Mouse (Mus musculus): ENCODE results near the gene Cacnb1. TPM values are rescaled to one million over a fixed set of nuclear protein-coding genes. Genes with fewer than 3 reads are reported as not detected.
A peak's percentile ranks its signal among the peaks of the same experiment; 100 is the strongest.

Cacnb1 gene
- 51.6 and 57.4 TPM in 2 replicates for polyA plus RNA-seq (2015; fragmentation: Nextera tagmentation; extraction: Ambion mirVana)

DNA sequence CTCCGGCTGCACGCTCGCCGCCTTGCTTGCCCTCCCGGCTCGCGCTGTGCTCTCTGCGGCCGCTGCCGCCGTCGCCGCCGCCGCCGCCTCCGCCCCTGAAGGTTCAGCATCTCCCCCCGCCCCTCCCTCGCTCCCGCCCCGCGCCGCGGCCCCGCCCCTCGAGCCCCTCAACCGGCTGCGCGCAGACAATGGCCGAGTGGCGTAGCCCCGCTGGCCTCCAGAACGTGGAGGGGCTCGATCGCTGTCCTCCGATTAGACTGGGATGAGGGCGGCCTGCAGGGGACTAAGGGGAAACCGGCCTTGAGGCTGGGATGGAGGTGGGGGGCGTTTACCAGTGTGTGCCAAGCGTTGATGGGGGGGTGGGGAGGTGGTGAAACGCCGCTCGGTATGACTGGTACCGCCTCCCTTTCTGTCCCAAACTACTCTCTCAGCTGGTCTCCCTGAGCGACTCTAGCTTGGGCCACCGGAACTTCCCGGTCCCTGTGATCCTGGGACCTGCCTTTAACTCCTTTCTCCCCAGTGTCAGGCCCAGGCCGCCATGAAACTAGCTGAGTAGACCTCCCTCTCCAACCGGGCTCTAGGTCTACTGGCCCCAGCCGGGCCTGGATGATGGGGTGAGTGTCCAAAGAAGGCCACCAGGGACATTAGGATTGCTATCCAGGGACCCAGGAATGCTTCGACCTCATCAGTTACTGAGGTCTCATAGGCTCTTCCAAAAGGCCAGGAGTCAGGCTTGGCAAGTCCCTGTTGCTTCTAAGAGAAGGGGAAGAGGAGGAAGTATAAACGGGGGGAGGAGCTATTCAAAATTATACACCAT, at the start of gene Cacnb1:
TSS of gene Cacnb1 (minus strand) at position 480 of the 817 bp plus-strand sequence.
- H3K36me3 ChIP-seq, result peaks cover 13% of the 10 kb centered on the region
- peak within 1 kb of the TSS; percentile 98 for H3K9ac ChIP-seq
- WGBS, result under 1% methylated on average over 39 of the region's 52 CpGs
- H3K4me2 ChIP-seq, result peak within 1 kb of the TSS; percentile 85
- peak within 1 kb of the TSS; percentile 94 for H3K4me3 ChIP-seq
- peak within 1 kb of the TSS; percentile 98 for H3K27ac ChIP-seq
- ATAC-seq (ENCODE audit: low FRiP score), result peak; percentile 58
- H3K9me3 ChIP-seq, result no peaks in the 10 kb centered on the region
- H3K4me1 ChIP-seq (replicated peaks), result peaks cover 61% of the 10 kb centered on the region
- H3K27me3 ChIP-seq, result no peaks in the 10 kb centered on the region

DNA sequence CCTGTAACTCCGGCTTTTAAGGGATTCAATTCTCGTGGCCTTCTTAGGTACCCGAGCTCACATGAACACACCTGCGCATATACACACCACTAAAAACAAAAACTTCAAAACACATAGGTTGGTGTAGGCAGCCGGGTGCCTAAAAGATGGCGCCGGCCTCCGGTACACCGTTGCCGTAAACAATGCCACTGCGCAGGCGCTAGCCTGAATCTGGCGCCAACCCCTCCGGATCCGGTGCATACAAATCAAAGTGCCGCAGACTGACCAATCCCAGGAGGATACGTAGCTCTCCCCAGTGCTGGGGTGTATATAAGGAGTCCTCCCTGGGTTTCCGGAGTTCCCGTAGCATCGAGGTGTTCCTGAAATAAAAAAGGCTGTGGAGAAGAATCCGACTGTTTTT, 44.4 kb upstream of the Cacnb1 start:
- Histone ChIP-seq H3K4me2 (no peak overlapping the region), H3K27ac (no peak overlapping the region), H3K9ac (no peak overlapping the region), H3K9me3 (0 out of 2 replicates have a peak, but pooled peaks cover 7% of the 10 kb centered on the region), H3K4me1 (replicated peaks) (no peaks in the 10 kb centered on the region), H3K4me3 (no peak overlapping the region), H3K27me3 (no peaks in the 10 kb centered on the region), H3K36me3 (no peaks in the 10 kb centered on the region)
- no peak for ATAC-seq (ENCODE audit: low FRiP score)
- WGBS, result 94% methylated on average over 21 of the region's 21 CpGs

DNA sequence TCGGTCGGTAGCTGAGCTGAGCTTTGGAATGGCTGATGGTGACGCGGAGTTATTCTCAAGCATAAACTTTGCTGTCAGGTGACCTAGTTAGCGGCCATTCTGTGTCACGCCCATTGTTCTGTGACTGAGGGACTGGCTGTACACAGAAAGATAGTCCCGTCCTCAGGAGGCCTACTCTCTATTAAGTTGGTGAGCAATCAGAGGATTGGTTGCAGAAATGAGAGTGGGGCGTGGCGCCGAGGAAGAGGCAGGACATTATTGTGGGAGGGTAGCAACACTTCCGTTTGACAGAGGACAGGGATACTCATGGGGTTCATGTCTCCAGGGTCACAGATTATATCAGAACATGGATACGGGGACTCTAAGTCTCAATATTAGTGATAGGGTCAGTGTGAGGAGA, 43.4 kb upstream of the Cacnb1 start:
- no peaks in the 10 kb centered on the region for H3K36me3 ChIP-seq
- H3K27me3 ChIP-seq, result no peaks in the 10 kb centered on the region
- no peak overlapping the region for H3K9ac ChIP-seq
- WGBS, result 94% methylated on average over 12 of the region's 12 CpGs
- no peak overlapping the region for H3K4me3 ChIP-seq
- H3K4me2 ChIP-seq, result no peak overlapping the region
- no peak overlapping the region for H3K27ac ChIP-seq
- ATAC-seq (ENCODE audit: low FRiP score), result no peak
- H3K4me1 ChIP-seq (replicated peaks), result no peaks in the 10 kb centered on the region
- H3K9me3 ChIP-seq, result 0 out of 2 replicates have a peak, but pooled peaks cover 7% of the 10 kb centered on the region

DNA sequence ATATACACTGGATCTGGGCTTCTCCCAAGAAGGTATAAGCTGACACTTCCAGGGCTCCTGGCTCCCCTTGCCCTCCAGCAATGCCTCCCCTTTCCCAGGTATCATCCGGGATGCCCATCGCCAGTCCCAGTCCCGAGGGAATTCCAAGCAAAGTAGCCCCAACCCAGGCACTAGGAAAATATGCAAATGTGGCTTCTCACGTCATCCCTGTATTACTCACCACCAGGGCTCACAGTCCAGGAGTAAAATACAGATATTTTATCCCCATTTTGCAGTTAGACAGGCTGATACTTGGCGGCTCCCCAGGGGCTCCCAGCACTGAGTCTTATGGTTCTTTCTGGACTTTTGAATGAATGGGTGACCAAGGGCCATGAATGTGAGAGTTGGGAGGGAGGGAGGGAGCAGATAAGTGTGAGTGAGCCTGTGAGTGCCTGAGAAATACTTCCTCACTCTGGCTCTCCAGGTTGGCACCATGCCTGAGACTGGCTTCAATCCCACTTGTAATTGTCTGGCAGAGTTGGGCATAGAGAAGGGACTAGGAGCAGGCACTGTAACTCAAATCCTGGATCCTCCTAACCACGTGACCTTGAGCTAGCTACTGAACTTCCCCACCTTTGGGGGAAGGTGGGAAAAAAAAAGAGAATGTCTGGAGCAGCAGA, 39.2 kb upstream of the Cacnb1 start:
- WGBS, result 53% methylated on average over 6 of the region's 6 CpGs
- no peaks in the 10 kb centered on the region for H3K36me3 ChIP-seq

DNA sequence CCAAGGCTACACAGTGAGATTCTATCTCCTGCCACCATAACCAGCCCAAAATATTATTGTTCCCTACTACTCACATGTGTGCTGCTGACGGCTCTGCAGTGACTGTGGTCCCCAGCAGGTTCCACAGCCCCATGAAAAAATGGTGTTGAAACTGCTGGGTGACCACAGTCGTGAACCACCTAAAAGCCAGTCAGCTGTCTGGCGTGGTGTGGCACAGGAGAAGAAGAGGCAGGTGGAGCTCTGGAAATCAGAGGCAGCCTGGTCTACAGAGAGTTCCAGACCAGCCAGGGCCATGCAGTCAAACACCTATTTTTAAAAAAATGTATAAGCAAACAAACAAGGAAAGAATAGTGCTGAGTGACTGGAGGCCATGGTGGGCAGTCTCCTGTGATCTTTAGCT, 38.6 kb upstream of the Cacnb1 start:
- no peak overlapping the region for H3K4me2 ChIP-seq
- H3K27ac ChIP-seq, result no peak overlapping the region
- H3K36me3 ChIP-seq, result no peaks in the 10 kb centered on the region
- H3K4me1 ChIP-seq (replicated peaks), result peaks cover 21% of the 10 kb centered on the region
- H3K9ac ChIP-seq, result no peak overlapping the region
- 0 out of 2 replicates have a peak, but pooled peaks cover 5% of the 10 kb centered on the region for H3K27me3 ChIP-seq
- WGBS, result 78% methylated on average over 3 of the region's 3 CpGs
- ATAC-seq (ENCODE audit: low FRiP score), result no peak
- H3K4me3 ChIP-seq, result no peak overlapping the region
- H3K9me3 ChIP-seq, result no peaks in the 10 kb centered on the region

More for the DNA sequence above, 39.2 kb upstream of the Cacnb1 start:
- ATAC-seq (ENCODE audit: low FRiP score), result no peak
- H3K4me3 ChIP-seq, result no peak overlapping the region
- no peak overlapping the region for H3K9ac ChIP-seq
- H3K27me3 ChIP-seq, result 0 out of 2 replicates have a peak, but pooled peaks cover 5% of the 10 kb centered on the region
- H3K4me2 ChIP-seq, result no peak overlapping the region
- 0 out of 2 replicates have a peak, but pooled peaks cover under 1% of the 10 kb centered on the region for H3K9me3 ChIP-seq
- H3K27ac ChIP-seq, result no peak overlapping the region
- H3K4me1 ChIP-seq (replicated peaks), result peaks cover 21% of the 10 kb centered on the region

DNA sequence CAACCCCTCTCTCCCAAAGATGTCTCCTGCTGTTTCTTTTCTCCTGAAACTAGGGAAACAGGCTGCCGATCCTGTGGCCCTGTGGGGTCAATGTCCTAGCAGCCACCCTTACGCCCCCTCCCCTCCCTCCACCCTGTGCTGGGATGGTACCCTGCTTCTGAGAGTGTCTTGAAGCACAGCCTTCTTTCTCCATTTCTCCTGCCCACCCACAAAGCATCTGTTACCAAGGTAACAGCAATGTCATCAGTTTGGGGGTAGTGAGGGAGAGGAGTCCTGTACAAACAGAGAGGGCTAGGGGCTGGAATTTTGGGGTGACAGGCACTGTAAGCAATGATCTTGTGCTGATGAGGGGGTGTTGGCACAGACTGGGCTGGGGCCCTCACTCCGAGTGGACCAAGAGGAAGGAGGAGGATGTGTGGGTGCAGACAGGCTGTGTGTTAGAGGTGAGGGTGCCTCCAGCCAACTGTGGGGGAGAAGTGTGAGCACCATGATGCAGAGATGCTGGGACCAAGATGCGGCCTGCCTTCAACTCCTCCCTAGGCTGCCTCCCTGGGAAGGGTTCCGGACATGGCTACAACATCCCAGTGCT, 37.4 kb upstream of the Cacnb1 start:
- peak overlapping the region; percentile 46; the same call in 1 of the 2 replicates for H3K9ac ChIP-seq
- no peak overlapping the region for H3K4me3 ChIP-seq
- ATAC-seq (ENCODE audit: low FRiP score), result 0 out of 2 replicates have a peak, but pooled peaks have one; percentile 13
- H3K9me3 ChIP-seq, result no peaks in the 10 kb centered on the region
- H3K36me3 ChIP-seq, result no peaks in the 10 kb centered on the region
- H3K27ac ChIP-seq, result no peak overlapping the region
- peaks cover 21% of the 10 kb centered on the region for H3K4me1 ChIP-seq (replicated peaks)
- no peak overlapping the region for H3K4me2 ChIP-seq
- 65% methylated on average over 5 of the region's 5 CpGs for WGBS
- H3K27me3 ChIP-seq, result peaks cover 10% of the 10 kb centered on the region

DNA sequence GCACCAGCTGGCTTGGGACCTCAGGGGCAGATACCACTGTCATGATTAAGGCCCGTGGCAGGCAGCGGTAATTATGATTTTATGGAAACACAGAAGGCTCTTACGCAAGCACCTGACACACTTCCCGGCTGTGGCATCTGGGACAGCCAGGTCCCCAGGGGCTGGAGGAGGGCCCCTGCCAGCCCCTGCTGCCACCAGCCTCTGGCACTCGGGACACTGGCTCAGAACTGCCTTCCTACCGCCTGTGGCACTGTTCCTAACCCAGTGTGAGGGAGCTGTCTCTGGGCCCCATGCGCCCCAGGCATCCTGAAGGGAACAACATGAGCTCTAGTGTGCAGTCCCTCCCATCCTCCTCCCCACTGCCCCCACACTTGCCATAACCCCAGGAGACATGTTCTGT, 36.8 kb upstream of the Cacnb1 start:
- H3K36me3 ChIP-seq, result no peaks in the 10 kb centered on the region
- no peaks in the 10 kb centered on the region for H3K9me3 ChIP-seq
- H3K4me3 ChIP-seq, result no peak overlapping the region
- ATAC-seq (ENCODE audit: low FRiP score), result 0 out of 2 replicates have a peak, but pooled peaks have one; percentile 42
- WGBS, result 26% methylated on average over 7 of the region's 7 CpGs
- H3K27me3 ChIP-seq, result peaks cover 14% of the 10 kb centered on the region
- peaks cover 21% of the 10 kb centered on the region for H3K4me1 ChIP-seq (replicated peaks)
- H3K9ac ChIP-seq, result peak overlapping the region; percentile 46; the same call in 1 of the 2 replicates
- peak overlapping the region; percentile 18; the same call in 1 of the 2 replicates for H3K27ac ChIP-seq
- H3K4me2 ChIP-seq, result no peak overlapping the region

DNA sequence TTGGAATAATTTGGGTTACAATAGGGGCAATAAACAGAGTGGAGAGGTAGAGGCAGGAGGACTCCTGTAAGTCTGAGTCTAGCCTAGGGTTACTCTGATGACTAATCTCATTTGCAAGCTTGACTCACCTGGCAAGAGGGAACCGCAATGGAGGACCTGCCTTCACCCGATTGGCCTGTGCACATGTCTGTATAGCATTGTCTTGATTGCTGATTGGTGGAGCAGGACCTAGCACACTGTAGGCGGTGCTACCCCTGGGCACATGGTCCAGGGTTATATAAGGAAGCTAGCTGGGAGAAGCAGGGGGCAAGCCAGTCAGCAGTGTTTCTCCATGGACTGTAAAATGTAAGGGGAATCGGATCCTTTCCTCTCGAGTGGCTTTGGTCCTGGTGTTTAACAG, 35.2 kb upstream of the Cacnb1 start:
- no peak overlapping the region for H3K4me2 ChIP-seq
- H3K9ac ChIP-seq, result no peak overlapping the region
- peaks cover 22% of the 10 kb centered on the region for H3K27me3 ChIP-seq
- H3K27ac ChIP-seq, result no peak overlapping the region
- 84% methylated on average over 5 of the region's 5 CpGs for WGBS
- H3K9me3 ChIP-seq, result no peaks in the 10 kb centered on the region
- no peak for ATAC-seq (ENCODE audit: low FRiP score)
- peaks cover 28% of the 10 kb centered on the region for H3K4me1 ChIP-seq (replicated peaks)
- no peaks in the 10 kb centered on the region for H3K36me3 ChIP-seq
- H3K4me3 ChIP-seq, result no peak overlapping the region

DNA sequence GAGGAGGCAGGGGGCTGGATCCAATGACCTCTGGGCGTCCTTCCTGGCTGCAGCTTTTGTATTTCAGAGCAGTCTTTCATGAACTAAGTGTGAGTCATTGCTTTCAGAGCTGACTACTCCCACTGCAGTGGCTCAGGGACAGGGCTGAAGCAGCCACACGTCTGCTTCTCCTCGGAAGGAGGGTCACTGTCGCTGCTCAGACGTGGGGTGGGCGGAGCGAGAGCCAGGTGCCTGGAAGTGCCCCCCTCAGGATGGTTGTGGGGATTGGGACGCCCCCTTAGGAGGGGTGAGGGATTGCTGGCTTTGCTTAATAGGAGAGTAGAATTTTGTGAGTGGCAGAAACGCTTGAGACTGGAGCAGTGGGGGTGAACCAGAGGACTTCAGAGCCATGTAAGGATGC, 34.6 kb upstream of the Cacnb1 start:
- no peaks in the 10 kb centered on the region for H3K9me3 ChIP-seq
- peaks cover 33% of the 10 kb centered on the region for H3K4me1 ChIP-seq (replicated peaks)
- H3K36me3 ChIP-seq, result no peaks in the 10 kb centered on the region
- no peak overlapping the region for H3K4me3 ChIP-seq
- ATAC-seq (ENCODE audit: low FRiP score), result no peak
- no peak overlapping the region for H3K27ac ChIP-seq
- 29% methylated on average over 9 of the region's 9 CpGs for WGBS
- peaks cover 27% of the 10 kb centered on the region for H3K27me3 ChIP-seq
- H3K9ac ChIP-seq, result no peak overlapping the region
- no peak overlapping the region for H3K4me2 ChIP-seq

DNA sequence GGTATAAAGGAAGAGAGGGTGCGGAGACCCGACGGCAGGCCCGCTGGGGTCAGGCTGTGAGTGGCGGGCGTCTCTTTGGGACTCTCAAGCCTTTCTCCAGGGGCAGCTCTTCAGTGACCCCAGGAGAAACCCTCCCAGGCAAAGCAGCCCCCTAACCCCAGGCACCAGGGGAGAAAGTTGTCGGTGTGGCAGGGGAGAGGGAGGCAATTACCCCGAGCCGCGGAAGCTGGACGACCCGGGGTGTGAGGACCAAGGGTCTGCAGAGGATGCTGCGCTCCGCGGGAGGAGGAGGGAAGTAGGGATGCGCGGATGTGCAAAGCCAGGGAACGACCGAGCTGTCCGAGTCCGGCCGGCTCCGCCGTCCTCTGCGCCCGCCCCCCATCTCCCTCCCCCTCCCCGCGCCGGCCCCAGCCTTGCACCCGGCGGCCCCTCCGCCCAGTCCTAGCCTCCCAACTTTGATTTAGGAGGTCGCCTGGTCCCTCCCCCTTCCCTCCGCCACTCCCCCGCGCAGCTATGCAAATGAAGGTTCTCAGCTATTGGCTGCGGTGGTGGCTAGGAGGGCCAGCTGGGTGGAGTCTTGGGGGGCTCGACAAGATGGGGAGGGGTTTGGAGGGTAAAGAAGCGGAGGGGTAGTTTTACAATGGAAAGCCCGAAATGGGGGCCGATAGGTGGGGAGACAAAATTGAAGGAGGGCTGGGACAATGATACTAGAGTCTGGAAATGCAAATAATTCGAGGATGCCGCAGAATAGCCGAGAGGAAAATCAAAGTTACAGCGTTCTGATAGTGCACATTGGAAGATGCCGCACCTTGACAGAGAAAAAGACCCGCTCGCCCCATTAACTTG, 30.4 kb upstream of the Cacnb1 start, which contains the start of gene Stac2:
TSS of gene Stac2 (minus strand) at position 474 of the 846 bp plus-strand sequence.
- H3K9ac ChIP-seq, result peak within 1 kb of the TSS; percentile 77
- H3K27me3 ChIP-seq, result peaks cover 63% of the 10 kb centered on the region
- H3K27ac ChIP-seq, result peak within 1 kb of the TSS; percentile 67
- H3K36me3 ChIP-seq, result no peaks in the 10 kb centered on the region
- peaks cover 41% of the 10 kb centered on the region for H3K4me1 ChIP-seq (replicated peaks)
- ATAC-seq (ENCODE audit: low FRiP score), result peak; percentile 80
- H3K4me2 ChIP-seq, result peak within 1 kb of the TSS; percentile 69
- H3K4me3 ChIP-seq, result peak within 1 kb of the TSS; percentile 55
- WGBS, result 2% methylated on average over 39 of the region's 48 CpGs
- H3K9me3 ChIP-seq, result no peaks in the 10 kb centered on the region

DNA sequence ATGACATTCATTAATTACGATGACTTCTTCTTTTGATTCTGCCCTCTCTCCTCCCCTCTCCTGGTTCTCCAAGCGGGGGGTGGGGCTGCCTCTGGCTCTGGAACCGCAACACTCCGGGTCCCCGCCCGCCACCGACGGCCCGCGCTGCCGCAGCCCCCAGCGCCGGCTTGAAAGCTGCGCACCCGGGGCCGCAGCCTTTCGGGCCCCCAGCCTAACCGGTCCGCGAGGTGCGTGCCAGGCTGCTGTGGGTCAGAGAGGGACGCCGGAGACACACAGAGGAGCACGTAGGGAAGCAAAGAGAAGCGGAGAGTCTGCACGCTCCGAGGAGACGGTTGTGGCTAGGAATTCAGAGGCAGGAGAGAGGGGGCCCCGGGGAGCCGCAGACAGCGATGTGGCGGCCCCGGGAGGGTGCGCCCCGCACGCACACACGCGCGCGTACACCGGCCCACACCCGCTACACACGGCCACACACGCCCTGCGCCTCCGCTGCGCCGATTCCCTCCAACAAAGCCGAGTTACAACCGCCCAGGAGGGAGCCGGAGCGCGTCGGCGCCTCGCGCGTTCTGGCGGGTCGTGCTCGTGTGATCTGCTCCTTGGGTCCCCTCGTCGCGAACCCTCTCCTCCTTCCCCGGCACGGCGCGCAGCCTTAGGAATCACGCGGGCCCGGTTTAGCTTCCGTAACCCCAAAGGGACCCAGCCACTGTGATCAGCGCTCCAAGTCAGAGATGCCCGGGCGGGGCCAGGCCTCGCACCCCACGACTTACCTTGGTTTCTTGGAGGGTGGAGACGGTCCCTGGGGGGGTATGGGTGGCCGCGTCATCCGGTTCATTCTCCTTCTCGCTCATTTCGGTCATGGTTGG, 29.5 kb upstream of the Cacnb1 start:
- H3K4me3 ChIP-seq, result peak overlapping the region; percentile 55
- no peaks in the 10 kb centered on the region for H3K36me3 ChIP-seq
- H3K27ac ChIP-seq, result peak overlapping the region; percentile 67
- under 1% methylated on average over 79 of the region's 83 CpGs for WGBS
- H3K9me3 ChIP-seq, result no peaks in the 10 kb centered on the region
- H3K27me3 ChIP-seq, result peaks cover 68% of the 10 kb centered on the region
- ATAC-seq (ENCODE audit: low FRiP score), result peak; percentile 34; the same call in 1 of the 2 replicates
- H3K4me1 ChIP-seq (replicated peaks), result peaks cover 44% of the 10 kb centered on the region
- H3K9ac ChIP-seq, result peak overlapping the region; percentile 77
- H3K4me2 ChIP-seq, result peak overlapping the region; percentile 69

Measured in hindbrain, embryonic 13.5 days (tissue).